Mouse (Mus musculus): ENCODE measurements around the gene Prss53. TPM values are rescaled to one million over a fixed set of nuclear protein-coding genes. Genes with fewer than 3 reads are reported as not detected.

Gene Prss53
- polyA plus RNA-seq, 1 experiment from 2014 or later: 1.1 TPM

- Histone ChIP-seq H3K9me3 (ENCODE audit: control insufficient read depth, low read length) (no peaks in the 10 kb centered on the region), H3K27ac (ENCODE audit: low read length) (no peak overlapping the region), H3K27me3 (ENCODE audit: control insufficient read depth, insufficient read depth, low read depth, low read length) (no peaks in the 10 kb centered on the region), H3K4me1 (replicated peaks; ENCODE audit: control insufficient read depth, insufficient read depth, low read length) (peaks cover 7% of the 10 kb centered on the region), H3K4me3 (ENCODE audit: low read length) (no peak overlapping the region), H3K9ac (ENCODE audit: low read length) (no peak overlapping the region), H3K36me3 (ENCODE audit: control insufficient read depth, insufficient read depth, low read length) (peaks cover 54% of the 10 kb centered on the region), H3K4me2 (ENCODE audit: low read depth, low read length) (no peak overlapping the region)
- ATAC-seq (ENCODE audit: low read depth): no peak
- WGBS: 77% methylated on average over 8 of the region's 8 CpGs
Measured at GRCm38 (mm10) chr7:127887191-127887590, 3.6 kb downstream of the Prss53 start.

GRCm38 (mm10) chr7:127886551-127886950 lies 4.2 kb downstream of the Prss53 start:
- no peak overlapping the region for H3K9ac ChIP-seq (ENCODE audit: low read length)
- H3K27me3 ChIP-seq (ENCODE audit: control insufficient read depth, insufficient read depth, low read depth, low read length): no peaks in the 10 kb centered on the region
- ATAC-seq (ENCODE audit: low read depth): no peak
- peaks cover 59% of the 10 kb centered on the region for H3K36me3 ChIP-seq (ENCODE audit: control insufficient read depth, insufficient read depth, low read length)
- H3K9me3 ChIP-seq (ENCODE audit: control insufficient read depth, low read length): no peaks in the 10 kb centered on the region
- H3K4me3 ChIP-seq (ENCODE audit: low read length): no peak overlapping the region
- 88% methylated on average over 6 of the region's 6 CpGs for WGBS
- no peak overlapping the region for H3K4me2 ChIP-seq (ENCODE audit: low read depth, low read length)
- 0 out of 2 replicates have a peak overlapping the region, but pooled peaks have one; percentile 20 for H3K27ac ChIP-seq (ENCODE audit: low read length)
- peaks cover 7% of the 10 kb centered on the region for H3K4me1 ChIP-seq (replicated peaks; ENCODE audit: control insufficient read depth, insufficient read depth, low read length)

- no peaks in the 10 kb centered on the region for H3K27me3 ChIP-seq (ENCODE audit: control insufficient read depth, insufficient read depth, low read depth, low read length)
- peak; percentile 69 for ATAC-seq (ENCODE audit: low read depth)
- H3K9ac ChIP-seq (ENCODE audit: low read length): no peak overlapping the region
- H3K4me1 ChIP-seq (replicated peaks; ENCODE audit: control insufficient read depth, insufficient read depth, low read length): peaks cover 7% of the 10 kb centered on the region
- no peak overlapping the region for H3K4me2 ChIP-seq (ENCODE audit: low read depth, low read length)
- peaks cover 61% of the 10 kb centered on the region for H3K36me3 ChIP-seq (ENCODE audit: control insufficient read depth, insufficient read depth, low read length)
- H3K4me3 ChIP-seq (ENCODE audit: low read length): no peak overlapping the region
- no peaks in the 10 kb centered on the region for H3K9me3 ChIP-seq (ENCODE audit: control insufficient read depth, low read length)
- WGBS: 42% methylated on average over 6 of the region's 6 CpGs
- H3K27ac ChIP-seq (ENCODE audit: low read length): no peak overlapping the region
Measured at GRCm38 (mm10) chr7:127885951-127886350, 4.8 kb downstream of the Prss53 start.

- Histone ChIP-seq H3K36me3 (ENCODE audit: control insufficient read depth, insufficient read depth, low read length) (peaks cover 52% of the 10 kb centered on the region), H3K4me2 (ENCODE audit: low read depth, low read length) (no peak overlapping the region), H3K4me3 (ENCODE audit: low read length) (no peak overlapping the region), H3K9ac (ENCODE audit: low read length) (no peak overlapping the region), H3K4me1 (replicated peaks; ENCODE audit: control insufficient read depth, insufficient read depth, low read length) (peaks cover 15% of the 10 kb centered on the region), H3K27me3 (ENCODE audit: control insufficient read depth, insufficient read depth, low read depth, low read length) (no peaks in the 10 kb centered on the region), H3K27ac (ENCODE audit: low read length) (no peak overlapping the region), H3K9me3 (ENCODE audit: control insufficient read depth, low read length) (no peaks in the 10 kb centered on the region)
- ATAC-seq (ENCODE audit: low read depth): no peak
- 81% methylated on average over 12 of the region's 12 CpGs for WGBS
Measured at GRCm38 (mm10) chr7:127880431-127880830, 10.3 kb downstream of the Prss53 start.

- WGBS: 96% methylated on average over 9 of the region's 9 CpGs
- peaks cover 22% of the 10 kb centered on the region for H3K4me1 ChIP-seq (replicated peaks; ENCODE audit: control insufficient read depth, insufficient read depth, low read length)
- no peak for ATAC-seq (ENCODE audit: low read depth)
- H3K4me3 ChIP-seq (ENCODE audit: low read length): no peak overlapping the region
- H3K9me3 ChIP-seq (ENCODE audit: control insufficient read depth, low read length): no peaks in the 10 kb centered on the region
- no peak overlapping the region for H3K27ac ChIP-seq (ENCODE audit: low read length)
- H3K4me2 ChIP-seq (ENCODE audit: low read depth, low read length): no peak overlapping the region
- no peaks in the 10 kb centered on the region for H3K27me3 ChIP-seq (ENCODE audit: control insufficient read depth, insufficient read depth, low read depth, low read length)
- peaks cover 45% of the 10 kb centered on the region for H3K36me3 ChIP-seq (ENCODE audit: control insufficient read depth, insufficient read depth, low read length)
- H3K9ac ChIP-seq (ENCODE audit: low read length): no peak overlapping the region
Measured at GRCm38 (mm10) chr7:127879301-127879700, 11.5 kb downstream of the Prss53 start.

- Histone ChIP-seq H3K36me3 (ENCODE audit: control insufficient read depth, insufficient read depth, low read length) (peaks cover 26% of the 10 kb centered on the region), H3K27me3 (ENCODE audit: control insufficient read depth, insufficient read depth, low read depth, low read length) (no peaks in the 10 kb centered on the region), H3K27ac (ENCODE audit: low read length) (peak within 1 kb of the TSS; percentile 99), H3K9me3 (ENCODE audit: control insufficient read depth, low read length) (no peaks in the 10 kb centered on the region), H3K4me1 (replicated peaks; ENCODE audit: control insufficient read depth, insufficient read depth, low read length) (peaks cover 26% of the 10 kb centered on the region), H3K4me2 (ENCODE audit: low read depth, low read length) (peak within 1 kb of the TSS; percentile 98), H3K4me3 (ENCODE audit: low read length) (peak within 1 kb of the TSS; percentile 98), H3K9ac (ENCODE audit: low read length) (peak within 1 kb of the TSS; percentile 99)
- ATAC-seq (ENCODE audit: low read depth): peak; percentile 72
- under 1% methylated on average over 60 of the region's 60 CpGs for WGBS
Measured at GRCm38 (mm10) chr7:127876467-127877348, 14.1 kb downstream of the Prss53 start, which contains the start of gene Zfp668. Zfp668 (minus strand) TSS chr7:127876828.

GRCm38 (mm10) chr7:127876041-127876466 lies 14.7 kb downstream of the Prss53 start, which contains the start of gene Zfp646:
Zfp646 (plus strand) TSS chr7:127876221.
- Histone ChIP-seq H3K4me2 (ENCODE audit: low read depth, low read length) (peak within 1 kb of the TSS; percentile 98), H3K27me3 (ENCODE audit: control insufficient read depth, insufficient read depth, low read depth, low read length) (no peaks in the 10 kb centered on the region), H3K9ac (ENCODE audit: low read length) (peak within 1 kb of the TSS; percentile 99), H3K36me3 (ENCODE audit: control insufficient read depth, insufficient read depth, low read length) (peaks cover 25% of the 10 kb centered on the region), H3K27ac (ENCODE audit: low read length) (peak within 1 kb of the TSS; percentile 99), H3K4me1 (replicated peaks; ENCODE audit: control insufficient read depth, insufficient read depth, low read length) (peaks cover 26% of the 10 kb centered on the region), H3K4me3 (ENCODE audit: low read length) (peak within 1 kb of the TSS; percentile 98), H3K9me3 (ENCODE audit: control insufficient read depth, low read length) (no peaks in the 10 kb centered on the region)
- under 1% methylated on average over 41 of the region's 41 CpGs for WGBS
- peak; percentile 91 for ATAC-seq (ENCODE audit: low read depth)

GRCm38 (mm10) chr7:127875627-127876001 lies 15.2 kb downstream of the Prss53 start:
- Histone ChIP-seq H3K27ac (ENCODE audit: low read length) (peak overlapping the region; percentile 99), H3K9ac (ENCODE audit: low read length) (peak overlapping the region; percentile 99), H3K36me3 (ENCODE audit: control insufficient read depth, insufficient read depth, low read length) (peaks cover 22% of the 10 kb centered on the region), H3K27me3 (ENCODE audit: control insufficient read depth, insufficient read depth, low read depth, low read length) (no peaks in the 10 kb centered on the region), H3K4me1 (replicated peaks; ENCODE audit: control insufficient read depth, insufficient read depth, low read length) (peaks cover 26% of the 10 kb centered on the region), H3K4me2 (ENCODE audit: low read depth, low read length) (peak overlapping the region; percentile 85), H3K9me3 (ENCODE audit: control insufficient read depth, low read length) (no peaks in the 10 kb centered on the region), H3K4me3 (ENCODE audit: low read length) (peak overlapping the region; percentile 98)
- peak; percentile 95 for ATAC-seq (ENCODE audit: low read depth)
- 0% methylated on average over 22 of the region's 43 CpGs for WGBS

- WGBS: 3% methylated on average over 20 of the region's 20 CpGs
- Histone ChIP-seq H3K27me3 (ENCODE audit: control insufficient read depth, insufficient read depth, low read depth, low read length) (no peaks in the 10 kb centered on the region), H3K4me2 (ENCODE audit: low read depth, low read length) (peak overlapping the region; percentile 85), H3K4me3 (ENCODE audit: low read length) (peak overlapping the region; percentile 98), H3K27ac (ENCODE audit: low read length) (peak overlapping the region; percentile 99), H3K36me3 (ENCODE audit: control insufficient read depth, insufficient read depth, low read length) (peaks cover 18% of the 10 kb centered on the region), H3K9ac (ENCODE audit: low read length) (peak overlapping the region; percentile 99), H3K9me3 (ENCODE audit: control insufficient read depth, low read length) (no peaks in the 10 kb centered on the region), H3K4me1 (replicated peaks; ENCODE audit: control insufficient read depth, insufficient read depth, low read length) (peaks cover 26% of the 10 kb centered on the region)
- 0 out of 2 replicates have a peak, but pooled peaks have one; percentile 11 for ATAC-seq (ENCODE audit: low read depth)
Measured at GRCm38 (mm10) chr7:127874812-127875626, 15.8 kb downstream of the Prss53 start.
